Mouse (Mus musculus): ENCODE data around the gene Cux1.

DNA sequence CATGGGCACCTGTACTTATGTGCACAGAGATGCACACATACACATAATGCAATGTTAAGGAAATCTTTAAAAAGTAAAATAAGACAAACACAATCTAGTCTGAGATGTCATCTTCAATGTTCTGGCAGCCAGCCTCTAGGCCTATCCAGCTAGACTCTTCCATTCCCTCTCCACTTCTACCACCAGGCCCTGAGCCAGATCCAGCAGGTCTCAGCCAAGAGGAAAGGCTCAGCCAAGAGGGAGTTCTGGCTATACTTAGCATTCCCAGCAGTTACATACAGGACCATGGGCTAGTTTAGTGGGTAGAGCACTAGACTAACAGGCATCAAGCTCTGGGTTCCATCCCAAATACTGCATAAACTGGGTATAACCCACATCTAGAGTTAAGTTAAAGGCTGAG lies 26.3 kb downstream of the Cux1 start:
- TF ChIP-seq CTCF (IDR thresholded peaks at IDR 0.05; ENCODE audit: borderline replicate concordance, control insufficient read depth, extremely low read depth, insufficient read depth, low read length, poor library complexity) (no peak), POLR2A (IDR thresholded peaks at IDR 0.05; ENCODE audit: control insufficient read depth, extremely low read depth, insufficient read depth, low read length, poor library complexity) (no peak)
